Mouse (Mus musculus): ENCODE measurements around the gene Pld6.

The Pld6 gene

DNA sequence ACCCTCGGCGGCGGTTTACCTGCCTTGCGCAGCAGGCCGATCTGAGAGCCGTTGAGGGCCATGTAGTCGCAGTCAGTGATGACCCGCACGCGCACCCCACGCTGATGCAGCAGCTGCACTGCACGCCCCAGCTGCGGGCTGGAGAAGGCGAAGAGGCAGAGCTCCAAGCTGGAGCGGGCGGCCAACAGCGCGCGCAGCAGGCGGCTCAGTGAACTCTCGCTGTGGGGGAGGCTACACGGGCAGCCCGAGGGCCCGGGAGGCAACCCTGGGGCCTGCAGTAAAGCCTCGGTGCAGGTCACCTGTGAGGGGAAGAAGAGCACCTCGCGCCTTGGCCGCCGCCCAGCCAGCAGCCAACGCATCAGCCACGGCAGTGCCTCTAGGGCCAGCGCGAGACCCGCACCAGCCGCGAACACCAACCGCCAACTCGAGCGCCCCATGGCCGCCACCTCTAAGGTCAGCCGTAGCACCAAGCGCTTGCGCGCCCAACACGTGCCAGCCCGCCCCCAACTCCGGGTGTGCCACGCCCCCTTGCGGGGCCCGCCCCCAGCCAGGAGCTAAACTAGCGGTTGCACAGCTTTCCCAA, at the start of gene Pld6:
TSS of gene Pld6 (minus strand) at position 447 of the 583 bp plus-strand sequence.
- DNase-seq (ENCODE audit: low spot score in 2 of 2): peak in 1 of 2 experiments; percentile 27

DNA sequence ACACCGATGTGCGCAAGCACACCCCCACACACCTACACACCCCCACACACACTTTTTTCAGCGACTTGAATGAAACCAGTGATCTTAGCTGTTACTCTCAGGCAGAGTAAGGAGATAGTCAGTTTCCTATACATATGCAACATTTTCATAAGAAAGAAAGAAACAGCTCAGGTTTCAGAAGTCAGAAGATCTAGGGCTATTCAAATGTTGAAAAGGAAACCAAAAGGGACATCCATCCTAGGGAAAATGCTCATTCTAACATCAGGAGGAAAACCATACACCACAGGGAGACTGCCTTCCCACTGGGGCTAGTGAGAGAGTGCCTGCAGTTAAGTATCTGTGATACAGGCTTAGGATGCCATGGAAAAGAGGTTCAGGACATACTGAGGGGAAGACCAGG, 34.2 kb upstream of the Pld6 start:
- no peak for DNase-seq (ENCODE audit: low spot score in 2 of 2)

GRCm38 (mm10) chr11:59817916-59818315, 30.5 kb upstream of the Pld6 start:
- DNase-seq (ENCODE audit: low spot score in 2 of 2): no peak

- DNase-seq (ENCODE audit: low spot score in 2 of 2): no peak
These were observed 28.1 kb upstream of the Pld6 start for GRCm38 (mm10) chr11:59815482-59816065.

DNA sequence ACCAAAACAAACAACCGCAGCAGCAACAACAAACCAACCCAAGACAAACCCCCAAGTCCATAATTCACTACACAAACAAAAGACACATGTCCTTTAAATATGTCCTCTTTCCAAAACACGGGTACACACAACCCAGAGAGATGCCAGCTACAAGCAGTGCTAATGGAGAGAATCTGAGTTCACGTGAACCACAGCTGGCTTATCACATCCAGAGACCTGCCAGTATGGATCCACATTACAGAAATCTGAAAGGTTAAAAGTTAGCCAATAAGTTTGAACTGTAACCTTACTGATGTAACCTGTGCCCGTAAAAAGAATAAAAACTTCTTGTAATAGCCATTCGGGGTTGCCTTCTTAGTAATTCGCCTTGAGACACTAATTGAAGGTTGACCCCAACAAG, 27.5 kb upstream of the Pld6 start:
- DNase-seq (ENCODE audit: low spot score in 2 of 2): no peak

GRCm38 (mm10) chr11:59814311-59814710, 26.9 kb upstream of the Pld6 start:
- DNase-seq (ENCODE audit: low spot score in 2 of 2): no peak

- no peak for DNase-seq (ENCODE audit: low spot score in 2 of 2)
These were observed 25.8 kb upstream of the Pld6 start for GRCm38 (mm10) chr11:59813276-59813675.

- DNase-seq (ENCODE audit: low spot score in 2 of 2): no peak
These were observed 23.8 kb upstream of the Pld6 start for GRCm38 (mm10) chr11:59811211-59811610.

DNA sequence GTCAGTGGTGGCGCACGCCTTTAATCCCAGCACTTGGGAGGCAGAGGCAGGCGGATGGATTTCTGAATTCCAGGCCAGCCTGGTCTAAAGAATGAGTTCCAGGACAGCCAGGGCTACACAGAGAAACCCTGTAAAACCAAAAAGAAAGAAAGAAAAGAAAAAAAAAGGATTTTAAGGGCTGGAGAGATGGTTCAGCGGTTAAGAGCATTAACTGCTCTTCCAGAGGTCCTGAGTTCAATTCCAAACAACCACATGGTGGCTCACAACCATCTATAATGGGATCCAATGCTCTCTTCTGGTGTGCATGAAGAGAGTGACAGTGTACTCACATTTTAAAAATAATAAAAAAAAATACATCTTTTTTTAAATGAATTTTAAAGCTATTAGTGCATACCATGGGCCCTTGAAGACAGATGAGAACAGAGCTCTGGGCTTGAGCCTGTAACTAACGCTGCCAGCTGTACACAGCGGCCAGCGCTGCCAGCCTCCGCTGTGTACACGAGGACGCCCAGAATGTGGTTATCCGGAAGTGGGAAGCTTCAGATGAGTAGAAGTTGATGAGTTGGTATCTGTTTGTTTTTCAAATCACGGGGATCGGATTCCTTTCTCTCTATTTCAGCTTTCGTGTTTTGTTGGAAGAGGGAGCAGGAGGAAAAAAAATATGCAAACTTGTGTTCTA, 23.2 kb upstream of the Pld6 start:
- no peak for DNase-seq (ENCODE audit: low spot score in 2 of 2)

- DNase-seq (ENCODE audit: low spot score in 2 of 2): peak; percentile 73 to 77
These were observed 22.4 kb upstream of the Pld6 start, which contains the start of gene Flcn for GRCm38 (mm10) chr11:59809670-59810474. Gene Flcn, minus strand, starts transcription at chr11:59810016.

GRCm38 (mm10) chr11:59809071-59809669, 21.7 kb upstream of the Pld6 start:
- DNase-seq (ENCODE audit: low spot score in 2 of 2): no peak

DNA sequence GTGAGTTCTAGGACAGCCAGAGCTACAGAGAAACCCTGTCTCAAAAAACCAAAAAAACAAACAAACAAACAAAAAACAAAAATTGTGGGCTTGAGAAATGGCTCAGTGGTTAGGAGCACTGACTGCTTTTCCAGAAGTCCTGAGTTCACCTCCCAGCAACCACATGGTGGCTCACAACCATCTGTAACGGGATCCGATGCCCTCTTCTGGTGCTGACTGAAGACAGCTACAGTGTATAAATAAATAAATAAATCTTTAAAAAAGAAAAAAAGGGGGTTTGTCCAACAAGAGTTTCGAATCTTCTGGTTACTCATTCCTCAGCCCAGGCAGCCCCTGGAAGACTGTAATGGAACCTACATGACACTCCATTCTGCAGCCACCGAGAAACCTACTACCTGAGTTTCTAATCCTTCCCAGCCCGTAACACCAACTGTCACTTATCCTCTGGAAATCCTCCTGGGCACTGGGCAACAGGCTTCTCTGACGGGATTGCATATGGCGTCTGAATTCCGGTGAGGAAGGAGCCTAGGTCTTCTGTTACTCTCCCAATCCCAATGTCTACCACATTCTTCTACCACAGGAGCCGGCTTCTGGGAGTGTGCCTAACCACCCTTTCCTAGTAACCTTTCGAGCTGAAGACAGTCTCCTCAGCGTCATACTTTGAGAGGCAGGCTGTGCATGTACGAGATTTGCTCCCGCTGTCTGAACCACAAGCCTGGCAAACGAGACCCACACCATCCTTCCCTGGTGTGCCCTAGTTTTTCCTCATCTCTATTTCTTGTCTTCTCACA, 20.9 kb upstream of the Pld6 start:
- DNase-seq (ENCODE audit: low spot score in 2 of 2): no peak

GRCm38 (mm10) chr11:59805656-59806055, 18.2 kb upstream of the Pld6 start:
- no peak for DNase-seq (ENCODE audit: low spot score in 2 of 2)

DNA sequence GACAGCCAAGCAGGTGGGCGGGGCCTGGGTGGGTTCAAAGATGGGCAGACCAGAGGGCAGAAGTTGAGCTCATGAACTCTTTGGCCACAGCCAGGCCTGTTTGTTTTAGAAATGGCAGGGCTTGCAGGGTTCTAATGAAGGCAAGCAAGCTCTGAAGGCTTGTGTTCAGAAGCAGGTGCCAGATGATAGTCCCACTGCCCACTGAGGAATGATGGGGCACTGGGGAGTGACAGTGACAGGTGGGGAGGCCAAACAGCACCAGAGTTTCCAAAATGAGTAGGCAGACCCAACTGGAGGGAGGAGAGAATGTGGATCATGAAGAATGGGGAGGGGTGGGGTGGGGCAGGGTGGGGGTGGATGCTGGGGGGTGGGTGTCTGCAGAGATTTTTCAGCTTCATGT, 17.8 kb upstream of the Pld6 start:
- DNase-seq (ENCODE audit: low spot score in 2 of 2): no peak

- no peak for DNase-seq (ENCODE audit: low spot score in 2 of 2)
These were observed 17.1 kb upstream of the Pld6 start for GRCm38 (mm10) chr11:59804409-59805110.

GRCm38 (mm10) chr11:59803516-59803915, 16.1 kb upstream of the Pld6 start:
- no peak for DNase-seq (ENCODE audit: low spot score in 2 of 2)

GRCm38 (mm10) chr11:59801881-59802280, 14.4 kb upstream of the Pld6 start:
- no peak for DNase-seq (ENCODE audit: low spot score in 2 of 2)

- DNase-seq (ENCODE audit: low spot score in 2 of 2): no peak
These were observed 13.0 kb upstream of the Pld6 start for GRCm38 (mm10) chr11:59800412-59800811.

DNA sequence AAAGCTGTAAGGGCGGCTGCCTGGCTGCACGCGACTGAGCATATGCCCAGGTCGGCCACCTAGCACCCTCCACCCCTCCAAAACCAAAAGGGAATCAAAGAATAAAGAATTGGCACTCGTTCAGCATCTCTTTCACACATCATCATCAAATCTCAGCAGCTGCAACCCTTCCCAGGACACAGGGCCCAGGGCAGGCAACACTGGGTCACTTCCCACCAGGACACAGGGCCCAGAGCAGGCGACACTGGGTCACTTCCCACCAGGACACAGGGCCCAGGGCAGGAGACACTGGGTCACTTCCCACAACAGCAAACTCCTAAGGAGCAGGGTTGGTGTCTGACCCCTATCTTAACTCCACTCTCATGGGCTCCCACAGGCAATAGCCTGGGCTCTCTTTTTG, 5.9 kb upstream of the Pld6 start:
- no peak for DNase-seq (ENCODE audit: low spot score in 2 of 2)

GRCm38 (mm10) chr11:59789311-59789710, 1.9 kb upstream of the Pld6 start:
- no peak for DNase-seq (ENCODE audit: low spot score in 2 of 2)
